Mouse (Mus musculus): ENCODE data around the gene Rprd2.

DNA sequence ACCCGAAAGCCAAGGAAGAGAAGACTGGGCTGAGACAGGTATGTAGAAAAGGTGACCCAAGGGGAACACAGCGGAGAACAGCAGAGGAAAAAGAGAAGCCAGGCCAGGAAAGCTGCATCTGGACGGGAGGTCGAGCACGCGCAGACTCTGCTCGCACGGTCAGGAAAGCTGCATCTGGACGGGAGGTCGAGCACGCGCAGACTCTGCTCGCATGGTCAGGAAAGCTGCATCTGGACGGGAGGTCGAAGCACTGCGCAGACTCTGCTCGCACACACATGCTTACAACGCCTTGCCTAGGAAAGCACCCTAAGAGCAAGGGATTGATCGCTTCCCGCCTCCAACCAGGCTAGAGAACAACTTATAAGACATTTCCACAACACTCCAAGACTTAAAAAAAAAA lies 46.9 kb upstream of the Rprd2 start:
- TF ChIP-seq JUND (conservative IDR thresholded peaks at IDR 0.05; ENCODE audit: low read depth, low read length): no peak
- no peak for TF ChIP-seq MAFK (IDR thresholded peaks at IDR 0.05; ENCODE audit: insufficient replicate concordance, low read length)

Measured in CH12.LX (cell line).